Mouse (Mus musculus): ENCODE measurements at regions not wholly inside any gene's neighbourhood (a gene's known extent, or its start where the extent isn't known, plus 50 kb on each side); places are given as distances from the start of the nearest gene placed in this dataset.

- H3K4me1 ChIP-seq (ENCODE audit: control insufficient read depth, insufficient read depth, low read length) = no peaks in the 10 kb centered on the region
- H3K4me3 ChIP-seq (ENCODE audit: low read depth, low read length) = no peak overlapping the region
- no peak for DNase-seq (ENCODE audit: low spot score)
- ATAC-seq (replicated peaks; ENCODE audit: insufficient number of reproducible peaks, low FRiP score, low TSS enrichment, low read depth) = no peak
- no peak overlapping the region for H3K27ac ChIP-seq (replicated peaks; ENCODE audit: low read depth, low read length)
- no peak overlapping the region for H3K4me2 ChIP-seq (ENCODE audit: low read depth, low read length)
- H3K9me3 ChIP-seq (replicated peaks; ENCODE audit: control insufficient read depth, low read length) = no peaks in the 10 kb centered on the region
- no peaks in the 10 kb centered on the region for H3K27me3 ChIP-seq (ENCODE audit: control insufficient read depth, insufficient read depth, low read length)
- 66% methylated on average over 1 of the region's 1 CpGs for WGBS
- no peak overlapping the region for H3K9ac ChIP-seq (replicated peaks; ENCODE audit: low read length)
- no peaks in the 10 kb centered on the region for H3K36me3 ChIP-seq (replicated peaks; ENCODE audit: control insufficient read depth, insufficient read depth, low read depth, low read length)
Measured at GRCm38 (mm10) chr1:102811401-102811800, 1956.9 kb upstream of the Cdh20 start.

DNA sequence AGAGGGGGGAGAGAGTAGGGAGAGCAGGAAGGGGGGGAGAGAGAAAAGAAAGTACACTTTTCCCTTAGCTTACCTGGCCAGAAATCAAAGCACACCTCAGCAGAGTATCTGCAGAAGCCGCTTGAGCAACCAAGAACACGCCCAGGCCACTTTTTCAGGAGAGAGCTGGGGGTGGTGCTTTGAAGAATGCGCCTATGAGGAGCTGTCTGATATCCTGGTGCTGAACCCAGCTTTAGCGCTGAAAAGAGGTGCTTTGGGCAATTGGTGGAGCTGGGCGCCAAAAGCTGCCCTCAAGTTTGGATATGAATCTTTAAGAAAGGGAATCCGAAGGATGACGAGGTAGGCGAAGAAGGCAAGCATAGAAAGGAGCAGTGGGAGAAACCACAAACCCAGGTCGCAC, 1943.3 kb upstream of the Cdh20 start:
- no peak overlapping the region for H3K9ac ChIP-seq (replicated peaks; ENCODE audit: low read length)
- no peaks in the 10 kb centered on the region for H3K9me3 ChIP-seq (replicated peaks; ENCODE audit: control insufficient read depth, low read length)
- DNase-seq (ENCODE audit: low spot score) (peak; percentile 18), ATAC-seq (replicated peaks; ENCODE audit: insufficient number of reproducible peaks, low FRiP score, low TSS enrichment, low read depth) (no peak)
- H3K36me3 ChIP-seq (replicated peaks; ENCODE audit: control insufficient read depth, insufficient read depth, low read depth, low read length) = no peaks in the 10 kb centered on the region
- no peaks in the 10 kb centered on the region for H3K27me3 ChIP-seq (ENCODE audit: control insufficient read depth, insufficient read depth, low read length)
- no peaks in the 10 kb centered on the region for H3K4me1 ChIP-seq (ENCODE audit: control insufficient read depth, insufficient read depth, low read length)
- H3K27ac ChIP-seq (replicated peaks; ENCODE audit: low read depth, low read length) = no peak overlapping the region
- no peak overlapping the region for H3K4me2 ChIP-seq (ENCODE audit: low read depth, low read length)
- no peak overlapping the region for H3K4me3 ChIP-seq (ENCODE audit: low read depth, low read length)
- 28% methylated on average over 9 of the region's 9 CpGs for WGBS

- Histone ChIP-seq H3K4me3 (ENCODE audit: low read depth, low read length) (no peak overlapping the region), H3K4me2 (ENCODE audit: low read depth, low read length) (no peak overlapping the region), H3K4me1 (ENCODE audit: control insufficient read depth, insufficient read depth, low read length) (no peaks in the 10 kb centered on the region), H3K9me3 (replicated peaks; ENCODE audit: control insufficient read depth, low read length) (no peaks in the 10 kb centered on the region), H3K27me3 (ENCODE audit: control insufficient read depth, insufficient read depth, low read length) (no peaks in the 10 kb centered on the region), H3K27ac (replicated peaks; ENCODE audit: low read depth, low read length) (no peak overlapping the region), H3K9ac (replicated peaks; ENCODE audit: low read length) (no peak overlapping the region), H3K36me3 (replicated peaks; ENCODE audit: control insufficient read depth, insufficient read depth, low read depth, low read length) (no peaks in the 10 kb centered on the region)
- no peak for DNase-seq (ENCODE audit: low spot score)
- 76% methylated on average over 1 of the region's 1 CpGs for WGBS
- ATAC-seq (replicated peaks; ENCODE audit: insufficient number of reproducible peaks, low FRiP score, low TSS enrichment, low read depth) = no peak
Measured at GRCm38 (mm10) chr1:102862418-102862817, 1905.9 kb upstream of the Cdh20 start.

- Histone ChIP-seq H3K4me2 (ENCODE audit: low read depth, low read length) (no peak overlapping the region), H3K36me3 (replicated peaks; ENCODE audit: control insufficient read depth, insufficient read depth, low read depth, low read length) (no peaks in the 10 kb centered on the region), H3K9me3 (replicated peaks; ENCODE audit: control insufficient read depth, low read length) (no peaks in the 10 kb centered on the region), H3K4me3 (ENCODE audit: low read depth, low read length) (no peak overlapping the region), H3K4me1 (ENCODE audit: control insufficient read depth, insufficient read depth, low read length) (no peaks in the 10 kb centered on the region), H3K9ac (replicated peaks; ENCODE audit: low read length) (no peak overlapping the region), H3K27ac (replicated peaks; ENCODE audit: low read depth, low read length) (no peak overlapping the region), H3K27me3 (ENCODE audit: control insufficient read depth, insufficient read depth, low read length) (no peaks in the 10 kb centered on the region)
- DNase-seq (ENCODE audit: low spot score) (no peak), ATAC-seq (replicated peaks; ENCODE audit: insufficient number of reproducible peaks, low FRiP score, low TSS enrichment, low read depth) (no peak)
- 93% methylated on average over 10 of the region's 10 CpGs for WGBS
Measured at GRCm38 (mm10) chr1:102879109-102879508, 1889.2 kb upstream of the Cdh20 start.

- Histone ChIP-seq H3K4me2 (ENCODE audit: low read depth, low read length) (no peak overlapping the region), H3K9me3 (replicated peaks; ENCODE audit: control insufficient read depth, low read length) (no peaks in the 10 kb centered on the region), H3K36me3 (replicated peaks; ENCODE audit: control insufficient read depth, insufficient read depth, low read depth, low read length) (no peaks in the 10 kb centered on the region), H3K4me3 (ENCODE audit: low read depth, low read length) (no peak overlapping the region), H3K27ac (replicated peaks; ENCODE audit: low read depth, low read length) (no peak overlapping the region), H3K4me1 (ENCODE audit: control insufficient read depth, insufficient read depth, low read length) (no peaks in the 10 kb centered on the region), H3K27me3 (ENCODE audit: control insufficient read depth, insufficient read depth, low read length) (no peaks in the 10 kb centered on the region), H3K9ac (replicated peaks; ENCODE audit: low read length) (no peak overlapping the region)
- no peak for ATAC-seq (replicated peaks; ENCODE audit: insufficient number of reproducible peaks, low FRiP score, low TSS enrichment, low read depth)
- DNase-seq (ENCODE audit: low spot score) = no peak
- WGBS = 91% methylated on average over 1 of the region's 1 CpGs
Measured at GRCm38 (mm10) chr1:102899174-102899573, 1869.2 kb upstream of the Cdh20 start.

DNA sequence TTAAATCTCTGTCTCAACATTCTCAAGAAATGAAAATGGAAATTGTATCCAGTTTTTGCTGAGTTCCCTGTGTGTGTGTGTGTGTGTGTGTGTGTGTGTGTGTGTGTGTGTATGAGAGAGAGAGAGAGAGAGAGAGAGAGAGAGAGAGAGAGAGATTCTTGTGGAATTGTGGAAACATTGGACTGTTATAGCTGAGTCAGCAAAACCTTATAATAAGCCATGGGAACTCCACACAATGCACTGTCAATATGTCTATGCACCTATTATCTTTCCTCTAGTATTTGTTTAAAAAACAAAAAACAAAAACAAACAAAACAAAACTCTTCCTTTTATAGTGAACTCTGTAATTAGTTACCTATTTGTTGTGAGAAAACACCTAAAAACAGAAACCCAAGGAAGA, 1845.2 kb upstream of the Cdh20 start:
- Histone ChIP-seq H3K27ac (replicated peaks; ENCODE audit: low read depth, low read length) (no peak overlapping the region), H3K4me1 (ENCODE audit: control insufficient read depth, insufficient read depth, low read length) (no peaks in the 10 kb centered on the region), H3K9me3 (replicated peaks; ENCODE audit: control insufficient read depth, low read length) (no peaks in the 10 kb centered on the region), H3K36me3 (replicated peaks; ENCODE audit: control insufficient read depth, insufficient read depth, low read depth, low read length) (no peaks in the 10 kb centered on the region), H3K27me3 (ENCODE audit: control insufficient read depth, insufficient read depth, low read length) (no peaks in the 10 kb centered on the region), H3K4me3 (ENCODE audit: low read depth, low read length) (no peak overlapping the region), H3K4me2 (ENCODE audit: low read depth, low read length) (no peak overlapping the region), H3K9ac (replicated peaks; ENCODE audit: low read length) (no peak overlapping the region)
- no peak for ATAC-seq (replicated peaks; ENCODE audit: insufficient number of reproducible peaks, low FRiP score, low TSS enrichment, low read depth)
- DNase-seq (ENCODE audit: low spot score) = no peak
